Mouse (Mus musculus) ES-Bruce4 (cell line): ENCODE measurements at regions not wholly inside any gene's neighbourhood (a gene's known extent, or its start where the extent isn't known, plus 50 kb on each side); places are given as distances from the start of the nearest gene placed in this dataset.

Source experiments
- H3K27ac ChIP-seq: 2 replicates; pipeline ENCODE4 v1.5.1; 2012; ENCODE audit warnings: low read length, inconsistent platforms; ENCODE audit not compliant: insufficient read depth
- H3K27me3 ChIP-seq: 2 replicates; pipeline ENCODE4 v1.6.1; 2012; ENCODE audit warnings: mild to moderate bottlenecking, low read length, inconsistent platforms; ENCODE audit not compliant: control insufficient read depth, poor library complexity, insufficient read depth, severe bottlenecking
- H3K36me3 ChIP-seq: 2 replicates; pipeline ENCODE4 v1.6.1; 2012; ENCODE audit warnings: inconsistent platforms, mild to moderate bottlenecking, low read length, moderate library complexity; ENCODE audit not compliant: control insufficient read depth, poor library complexity, insufficient read depth, severe bottlenecking
- H3K4me1 ChIP-seq: one replicate; pipeline ENCODE4 v1.8.1; 2011; ENCODE audit warnings: low read length; ENCODE audit not compliant: control insufficient read depth, insufficient read depth
- H3K4me3 ChIP-seq: 2 replicates; pipeline ENCODE4 v1.5.1; 2011; ENCODE audit warnings: low read depth, mild to moderate bottlenecking, low read length
- H3K9ac ChIP-seq: 2 replicates; pipeline ENCODE4 v1.6.1; 2012; ENCODE audit warnings: low read depth, mild to moderate bottlenecking, inconsistent platforms; ENCODE audit not compliant: poor library complexity, severe bottlenecking
- H3K9me3 ChIP-seq: replicated peaks from 2 replicates; pipeline ENCODE4 v1.6.1; 2012; ENCODE audit warnings: mild to moderate bottlenecking, low read length, inconsistent platforms; ENCODE audit not compliant: control insufficient read depth, poor library complexity, insufficient read depth, severe bottlenecking
- CTCF ChIP-seq: IDR thresholded peaks from one replicate; pipeline ENCODE4 v1.8.1; 2011; ENCODE audit warnings: low read depth, low read length
- EP300 ChIP-seq: IDR thresholded peaks from 2 replicates; pipeline ENCODE4 v1.6.1; 2011; ENCODE audit warnings: low read depth, low read length; ENCODE audit not compliant: insufficient read depth
- POLR2A ChIP-seq: IDR thresholded peaks from one replicate; pipeline ENCODE4 v1.8.1; 2011; ENCODE audit warnings: low read length; ENCODE audit not compliant: insufficient read depth

- 0 out of 2 replicates have a peak, but pooled peaks cover 2% of the 10 kb centered on the region for H3K9me3 ChIP-seq
- TF ChIP-seq POLR2A: no peak
- no peak for TF ChIP-seq EP300
- no peak for TF ChIP-seq CTCF
- H3K27ac ChIP-seq: no peak overlapping the region
- H3K36me3 ChIP-seq: no peaks in the 10 kb centered on the region
- no peaks in the 10 kb centered on the region for H3K27me3 ChIP-seq
- H3K4me1 ChIP-seq: no peaks in the 10 kb centered on the region
- no peak overlapping the region for H3K4me3 ChIP-seq
- no peak overlapping the region for H3K9ac ChIP-seq
Measured at GRCm38 (mm10) chr1:141145759-141146158, 899.8 kb downstream of the Kcnt2 start.

- TF ChIP-seq CTCF: no peak
- no peak for TF ChIP-seq EP300
- no peak for TF ChIP-seq POLR2A
- H3K9ac ChIP-seq: no peak overlapping the region
- H3K4me3 ChIP-seq: no peak overlapping the region
- no peak overlapping the region for H3K27ac ChIP-seq
- no peaks in the 10 kb centered on the region for H3K9me3 ChIP-seq
- H3K27me3 ChIP-seq: no peaks in the 10 kb centered on the region
- H3K4me1 ChIP-seq: no peaks in the 10 kb centered on the region
- H3K36me3 ChIP-seq: no peaks in the 10 kb centered on the region
Measured at GRCm38 (mm10) chr1:141149899-141150298, 903.9 kb downstream of the Kcnt2 start.

GRCm38 (mm10) chr1:141154572-141154971 lies 908.6 kb downstream of the Kcnt2 start:
- Histone ChIP-seq H3K9me3 (no peaks in the 10 kb centered on the region), H3K9ac (no peak overlapping the region), H3K4me3 (no peak overlapping the region), H3K27me3 (no peaks in the 10 kb centered on the region), H3K4me1 (no peaks in the 10 kb centered on the region), H3K36me3 (no peaks in the 10 kb centered on the region), H3K27ac (no peak overlapping the region)
- TF ChIP-seq POLR2A: no peak
- TF ChIP-seq EP300: no peak
- no peak for TF ChIP-seq CTCF

DNA sequence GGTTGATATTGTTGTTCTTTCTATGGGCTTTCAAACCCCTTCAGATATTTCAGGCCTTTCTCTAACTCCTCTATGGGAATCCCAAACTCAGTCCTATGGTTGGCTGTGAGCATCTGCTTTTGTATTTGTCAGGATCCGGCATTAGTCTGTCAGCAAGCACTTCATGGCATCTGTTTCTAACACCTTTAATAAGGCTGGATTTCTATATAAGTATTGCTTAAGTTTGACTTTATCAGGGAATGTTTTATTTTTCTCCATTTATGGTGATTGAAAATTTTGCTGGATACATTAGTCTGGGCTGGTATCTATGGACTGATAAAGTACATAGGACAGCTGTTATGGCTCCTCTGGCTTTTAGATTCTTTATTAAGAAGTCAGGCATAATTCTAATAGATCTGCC lies 915.8 kb downstream of the Kcnt2 start:
- Histone ChIP-seq H3K4me1 (no peaks in the 10 kb centered on the region), H3K27ac (no peak overlapping the region), H3K9me3 (no peaks in the 10 kb centered on the region)

More for the DNA sequence above, 915.8 kb downstream of the Kcnt2 start:
- no peaks in the 10 kb centered on the region for H3K27me3 ChIP-seq
- no peak overlapping the region for H3K9ac ChIP-seq
- H3K4me3 ChIP-seq: no peak overlapping the region
- no peaks in the 10 kb centered on the region for H3K36me3 ChIP-seq
- TF ChIP-seq CTCF (no peak), EP300 (no peak), POLR2A (no peak)
